Mouse (Mus musculus) CH12.LX (cell line): Measurements from ENCODE around the gene Cdh13. TPM values are rescaled to one million over a fixed set of nuclear protein-coding genes. Genes with fewer than 3 reads are reported as not detected.

Experiments used
- DNase-seq: peaks from one replicate; pipeline ENCODE4 v3.0.0-alpha.2; 2013; ENCODE audit errors: extremely low read depth
- H3K27ac ChIP-seq: 2 replicates; pipeline ENCODE4 v1.5.1; 2012; ENCODE audit warnings: low read depth, mild to moderate bottlenecking, control low read depth, moderate library complexity; ENCODE audit not compliant: insufficient read depth
- H3K27me3 ChIP-seq: replicated peaks from 2 replicates; pipeline ENCODE3; 2012; ENCODE audit warnings: inconsistent platforms
- H3K36me3 ChIP-seq, 2 experiments: replicated peaks in 1 of 2; 2 replicates each; pipeline versions ENCODE3 to v1.6.1; 2012; ENCODE audit warnings: inconsistent platforms in 1 of 2, low read length in 1 of 2, mild to moderate bottlenecking in 1 of 2, mixed read lengths in 1 of 2, moderate library complexity in 1 of 2; ENCODE audit not compliant: control insufficient read depth in 1 of 2, insufficient read depth in 1 of 2
- H3K4me1 ChIP-seq, 2 experiments: 2 replicates each; pipeline ENCODE4 v1.6.1; 2012; ENCODE audit warnings: inconsistent platforms in 1 of 2, moderate library complexity in 1 of 2; ENCODE audit not compliant: insufficient read depth in 2 of 2, control insufficient read depth in 1 of 2
- H3K4me2 ChIP-seq: 2 replicates; pipeline ENCODE4 v1.6.1; 2012; ENCODE audit warnings: low read depth, mild to moderate bottlenecking, control low read depth; ENCODE audit not compliant: poor library complexity, insufficient read depth, severe bottlenecking
- H3K4me3 ChIP-seq, 3 experiments: fragments of 150-350 bp in 1 of 3; sonication (generic) in 1 of 3; replicated peaks in 1 of 3; 2 replicates each; pipeline versions ENCODE3 to v1.5.1; 2011 to 2012; ENCODE audit warnings: low read depth in 2 of 3, low read length in 2 of 3, mild to moderate bottlenecking in 2 of 3, moderate library complexity in 2 of 3, control low read depth in 1 of 3, improper control_type of control experiment in 1 of 3, inconsistent platforms in 1 of 3, mixed read lengths in 1 of 3; ENCODE audit not compliant: poor library complexity in 1 of 3
- H3K79me2 ChIP-seq: replicated peaks from 2 replicates; pipeline ENCODE4 v1.6.1; 2012; ENCODE audit warnings: mild to moderate bottlenecking, moderate library complexity; ENCODE audit not compliant: control insufficient read depth, poor library complexity, insufficient read depth, severe bottlenecking; ENCODE audit errors: extremely low read depth
- H3K9ac ChIP-seq: 2 replicates; pipeline ENCODE4 v1.6.1; 2012; ENCODE audit warnings: low read depth, mild to moderate bottlenecking, control low read depth, moderate library complexity; ENCODE audit not compliant: insufficient read depth
- H3K9me3 ChIP-seq: replicated peaks from 2 replicates; pipeline ENCODE3; 2012; ENCODE audit warnings: low read length, inconsistent platforms, mixed read lengths
- CHD2 ChIP-seq: IDR thresholded peaks from 2 replicates; pipeline ENCODE4 v1.6.1; 2011; ENCODE audit warnings: low read length, improper control_type of control experiment
- CTCF ChIP-seq, 2 experiments: IDR thresholded peaks in 1 of 2; conservative IDR thresholded peaks in 1 of 2; 2 replicates each; pipeline ENCODE4 v1.5.1; 2011 to 2012; ENCODE audit warnings: low read depth in 2 of 2, low read length in 2 of 2, improper control_type of control experiment in 1 of 2, inconsistent platforms in 1 of 2, mild to moderate bottlenecking in 1 of 2, moderate library complexity in 1 of 2
- E2F4 ChIP-seq: IDR thresholded peaks from 2 replicates; pipeline ENCODE4 v1.6.1; 2011; ENCODE audit warnings: low read depth, low read length, improper control_type of control experiment; ENCODE audit not compliant: insufficient replicate concordance
- ETS1 ChIP-seq: conservative IDR thresholded peaks from 2 replicates; pipeline ENCODE4 v1.6.1; 2012; ENCODE audit warnings: low read depth, mild to moderate bottlenecking, inconsistent platforms, low read length, improper control_type of control experiment, moderate library complexity
- HCFC1 ChIP-seq: IDR thresholded peaks from 2 replicates; pipeline ENCODE4 v1.6.1; 2012; ENCODE audit warnings: low read depth, mild to moderate bottlenecking, inconsistent platforms, low read length, improper control_type of control experiment
- IRF4 ChIP-seq: IDR thresholded peaks from 2 replicates; pipeline ENCODE4 v1.6.1; 2014; ENCODE audit warnings: low read depth, mild to moderate bottlenecking, inconsistent platforms, low read length, improper control_type of control experiment
- JUN ChIP-seq: IDR thresholded peaks from 2 replicates; pipeline ENCODE4 v1.6.1; 2011; ENCODE audit warnings: low read depth, mild to moderate bottlenecking, low read length, improper control_type of control experiment, moderate library complexity; ENCODE audit not compliant: insufficient read depth
- MXI1 ChIP-seq: IDR thresholded peaks from 2 replicates; pipeline ENCODE4 v1.6.1; 2011; ENCODE audit warnings: mild to moderate bottlenecking, low read depth, low read length, improper control_type of control experiment
- NRF1 ChIP-seq: IDR thresholded peaks from 2 replicates; pipeline ENCODE4 v1.6.1; 2014; ENCODE audit warnings: low read depth, mild to moderate bottlenecking, inconsistent platforms, low read length, improper control_type of control experiment, moderate library complexity
- PAX5 ChIP-seq: IDR thresholded peaks from 2 replicates; pipeline ENCODE4 v1.6.1; 2012; ENCODE audit warnings: low read length, inconsistent platforms, mixed read lengths
- POLR2A ChIP-seq: IDR thresholded peaks from 2 replicates; pipeline ENCODE4 v1.6.1; 2011; ENCODE audit warnings: low read depth, mild to moderate bottlenecking, improper control_type of control experiment, low read length
- POLR2AphosphoS2 ChIP-seq: IDR thresholded peaks from 2 replicates; pipeline ENCODE4 v1.6.1; 2011; ENCODE audit warnings: low read depth, low read length, improper control_type of control experiment
- RAD21 ChIP-seq: IDR thresholded peaks from 2 replicates; pipeline ENCODE4 v1.6.1; 2011; ENCODE audit warnings: low read depth, mild to moderate bottlenecking, low read length, improper control_type of control experiment, moderate library complexity
- RCOR1 ChIP-seq: conservative IDR thresholded peaks from 2 replicates; pipeline ENCODE4 v1.6.1; 2012; ENCODE audit warnings: low read depth, mild to moderate bottlenecking, inconsistent platforms, low read length, improper control_type of control experiment
- TBP ChIP-seq: conservative IDR thresholded peaks from 2 replicates; pipeline ENCODE4 v1.6.1; 2011; ENCODE audit warnings: low read depth, low read length, improper control_type of control experiment
- USF2 ChIP-seq: conservative IDR thresholded peaks from 2 replicates; pipeline ENCODE4 v1.6.1; 2011; ENCODE audit warnings: low read depth, low read length, improper control_type of control experiment
- ZKSCAN1 ChIP-seq: IDR thresholded peaks from 2 replicates; pipeline ENCODE4 v1.6.1; 2012; ENCODE audit warnings: low read depth, inconsistent platforms, low read length, improper control_type of control experiment, borderline replicate concordance
- ZMIZ1 ChIP-seq: IDR thresholded peaks from 2 replicates; pipeline ENCODE4 v1.6.1; 2012; ENCODE audit warnings: low read depth, mild to moderate bottlenecking, inconsistent platforms, low read length, improper control_type of control experiment
- dilution Hi-C: fragments of 300-500 bp; cut with MboI; formaldehyde crosslinking; loops from 2 replicates; pipeline ENCODE4 v1.14.3; 2020; ENCODE audit warnings: low sequenced_read_pairs; ENCODE audit not compliant: extremely low pct_unique_long_range_greater_than_20kb, extremely low pct_ligation_motif_present
- in situ Hi-C: fragments of 300-500 bp; cut with MboI; formaldehyde crosslinking; loops from 3 replicates; pipeline ENCODE4 v1.14.3; 2019; ENCODE audit warnings: low sequenced_read_pairs, low pct_ligation_motif_present, low pct_unique_long_range_greater_than_20kb, mixed read lengths
- polyA plus RNA-seq: library from polyadenylated mRNA; unstranded; fragments of >175 nt; gene quantifications from 2 replicates; pipeline ENCODE4 v1.2.1, GENCODE M21; 2012; ENCODE audit warnings: low read depth; ENCODE audit not compliant: insufficient read length
- total RNA-seq, 2 experiments: library from RNA; depleted of rRNA; stranded (reverse); fragments of 300-350 nt in 1 of 2; fragments of >200 nt in 1 of 2; gene quantifications; 2 replicates each; pipeline ENCODE4 v1.2.3; 2012 to 2014

The Cdh13 gene
- total and polyA plus RNA-seq, 3 experiments, result not detected

DNA sequence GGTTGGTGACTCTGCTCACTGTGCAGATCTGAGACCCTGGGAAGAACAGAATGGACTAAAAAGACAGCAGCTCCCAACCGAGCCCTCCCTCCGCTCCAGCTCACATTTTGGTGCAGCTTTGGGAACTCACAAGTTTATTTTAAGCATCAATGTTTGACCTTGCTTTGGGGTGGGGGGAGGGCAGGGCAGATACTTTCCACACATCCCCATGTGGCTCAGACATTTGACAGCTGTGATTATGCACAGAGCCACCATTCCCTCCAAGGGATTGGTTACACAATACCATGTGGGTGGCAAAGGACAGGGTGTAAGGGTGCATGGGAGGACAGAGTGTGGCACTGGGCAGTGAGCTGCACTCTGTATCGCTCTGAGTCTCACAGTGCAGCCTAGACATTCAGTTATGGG lies 993.5 kb downstream of the Cdh13 start:
- in situ Hi-C loops (no loop called here), dilution Hi-C loops (no loop called here)
- H3K4me1 ChIP-seq, result peaks cover 0 to 4% of the 10 kb centered on the region in 2 experiments; a peak in 1 of 4 replicates
- H3K79me2 ChIP-seq, result no peaks in the 10 kb centered on the region
- no peak overlapping the region for H3K9ac ChIP-seq
- peaks cover 10% of the 10 kb centered on the region for H3K9me3 ChIP-seq
- H3K4me3 ChIP-seq, result no peak overlapping the region
- TF ChIP-seq IRF4 (no peak), POLR2AphosphoS2 (no peak), CTCF (conservative IDR thresholded peaks at IDR 0.05 in 1 of 2, IDR thresholded peaks at IDR 0.05 in 1 of 2; ENCODE audit: low read depth in 2 of 2, low read length in 2 of 2) (no peak), NRF1 (no peak), POLR2A (no peak), PAX5 (no peak), RCOR1 (no peak), MXI1 (no peak), TBP (no peak), ZMIZ1 (no peak), JUN (no peak), ZKSCAN1 (no peak), CHD2 (no peak), RAD21 (no peak)
- DNase-seq, result no peak
- H3K36me3 ChIP-seq, result no peaks in the 10 kb centered on the region
- H3K4me2 ChIP-seq, result no peak overlapping the region
- H3K27ac ChIP-seq, result no peak overlapping the region
- H3K27me3 ChIP-seq, result no peaks in the 10 kb centered on the region

DNA sequence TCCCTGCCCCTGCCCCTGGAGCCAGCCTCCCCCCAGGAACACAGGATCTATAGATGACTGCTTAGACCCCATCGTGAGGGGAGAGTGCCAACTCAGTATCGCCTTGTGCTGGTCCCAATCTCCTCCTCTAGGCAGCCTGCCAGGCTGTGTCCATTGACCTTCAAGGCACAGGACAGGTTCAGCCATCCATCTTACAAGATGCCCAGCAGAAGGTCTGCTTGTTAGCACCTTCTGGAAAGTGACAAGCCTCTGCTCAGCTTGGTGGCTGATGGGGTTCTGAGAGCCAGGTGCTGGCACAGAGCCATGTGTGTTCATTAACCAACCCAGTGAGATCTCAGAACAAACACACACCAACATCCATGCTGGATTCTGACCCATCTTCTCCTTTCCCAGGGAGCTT lies 998.2 kb downstream of the Cdh13 start:
- H3K4me2 ChIP-seq, result no peak overlapping the region
- peaks cover 7% of the 10 kb centered on the region for H3K9me3 ChIP-seq
- DNase-seq, result no peak
- in situ Hi-C loops, result no loop called here
- TF ChIP-seq CHD2 (no peak), POLR2AphosphoS2 (no peak), HCFC1 (no peak), E2F4 (no peak), NRF1 (no peak), USF2 (no peak), ETS1 (no peak)
- H3K79me2 ChIP-seq, result no peaks in the 10 kb centered on the region
- H3K4me3 ChIP-seq, result no peak overlapping the region
- H3K36me3 ChIP-seq, result no peaks in the 10 kb centered on the region
- dilution Hi-C loops, result no loop called here
- no peak overlapping the region for H3K27ac ChIP-seq
- no peaks in the 10 kb centered on the region for H3K4me1 ChIP-seq
- peaks cover 9% of the 10 kb centered on the region for H3K27me3 ChIP-seq
- no peak overlapping the region for H3K9ac ChIP-seq
